Mouse (Mus musculus) forebrain, embryonic 13.5 days (tissue): ENCODE results near the gene Mettl7a2. TPM values are rescaled to one million over a fixed set of nuclear protein-coding genes. Genes with fewer than 3 reads are reported as not detected.

Source experiments
- ATAC-seq: fragments of 200-750 bp; cut with Nextera tagmentation; 2 replicates; pipeline ENCODE4 v1.8.0; 2017
- H3K27ac ChIP-seq: fragments of 300-500 bp; sonication (generic); 2 replicates; pipeline ENCODE4 v1.5.1; 2015; ENCODE audit warnings: inconsistent platforms, mild to moderate bottlenecking, moderate library complexity
- H3K27me3 ChIP-seq: fragments of 300-500 bp; sonication (generic); 2 replicates; pipeline ENCODE4 v1.6.1; 2015; ENCODE audit warnings: mild to moderate bottlenecking, inconsistent platforms
- H3K36me3 ChIP-seq: fragments of 300-500 bp; sonication (generic); 2 replicates; pipeline ENCODE4 v1.6.1; 2015; ENCODE audit warnings: mild to moderate bottlenecking, inconsistent platforms; ENCODE audit not compliant: poor library complexity, severe bottlenecking
- H3K4me1 ChIP-seq: fragments of 300-500 bp; sonication (generic); 2 replicates; pipeline ENCODE4 v1.6.1; 2015; ENCODE audit warnings: inconsistent platforms
- H3K4me2 ChIP-seq: fragments of 300-500 bp; sonication (generic); 2 replicates; pipeline ENCODE4 v1.6.1; 2015; ENCODE audit warnings: inconsistent platforms, mild to moderate bottlenecking, moderate library complexity
- H3K4me3 ChIP-seq: fragments of 300-500 bp; sonication (generic); 2 replicates; pipeline ENCODE4 v1.5.1; 2015; ENCODE audit warnings: mild to moderate bottlenecking, inconsistent platforms
- H3K9ac ChIP-seq: fragments of 300-500 bp; sonication (generic); 2 replicates; pipeline ENCODE4 v1.6.1; 2015; ENCODE audit warnings: mild to moderate bottlenecking, inconsistent platforms
- H3K9me3 ChIP-seq: fragments of 300-500 bp; sonication (generic); replicated peaks from 2 replicates; pipeline ENCODE4 v1.6.1; 2016; ENCODE audit warnings: inconsistent platforms
- WGBS: fragments of 180-500 bp; shearing (Covaris S2); methylation state at CpG from one replicate; pipeline ENCODE4 v1.1.7; 2015; 5-methylcytosine and 5-hydroxymethylcytosine counted together
- polyA plus RNA-seq: library from polyadenylated mRNA; unstranded; fragments of >200 nt; fragmentation: Nextera tagmentation; extraction: Ambion mirVana; gene quantifications from 2 replicates; pipeline ENCODE4 v1.2.1, GENCODE M21; 2015

Gene Mettl7a2
- polyA plus RNA-seq, 1 experiment from 2014 or later = not detected

- no peaks in the 10 kb centered on the region for H3K27me3 ChIP-seq
- WGBS = 93% methylated on average over 17 of the region's 17 CpGs
- no peaks in the 10 kb centered on the region for H3K9me3 ChIP-seq
- H3K4me1 ChIP-seq = no peaks in the 10 kb centered on the region
- H3K27ac ChIP-seq = no peak overlapping the region
- no peak overlapping the region for H3K4me3 ChIP-seq
- no peak overlapping the region for H3K9ac ChIP-seq
- H3K36me3 ChIP-seq = peaks cover 4% of the 10 kb centered on the region
- H3K4me2 ChIP-seq = no peak overlapping the region
- no peak for ATAC-seq
Observed at GRCm38 (mm10) chr15:100387544-100388223, 34.7 kb downstream of the Mettl7a2 start.

- H3K9me3 ChIP-seq = no peaks in the 10 kb centered on the region
- WGBS = 94% methylated on average over 13 of the region's 16 CpGs
- no peak for ATAC-seq
Observed at GRCm38 (mm10) chr15:100388224-100388835, 35.3 kb downstream of the Mettl7a2 start.

GRCm38 (mm10) chr15:100388886-100389285 is 35.9 kb downstream of the Mettl7a2 start:
- Histone ChIP-seq H3K4me3 (no peak overlapping the region), H3K27me3 (no peaks in the 10 kb centered on the region), H3K36me3 (peaks cover 16% of the 10 kb centered on the region), H3K9me3 (no peaks in the 10 kb centered on the region), H3K9ac (no peak overlapping the region), H3K27ac (no peak overlapping the region), H3K4me2 (no peak overlapping the region), H3K4me1 (no peaks in the 10 kb centered on the region)
- WGBS = 59% methylated on average over 9 of the region's 9 CpGs
- ATAC-seq = no peak

More at GRCm38 (mm10) chr15:100388224-100388835, 35.3 kb downstream of the Mettl7a2 start:
- Histone ChIP-seq H3K4me1 (no peaks in the 10 kb centered on the region), H3K36me3 (peaks cover 11% of the 10 kb centered on the region), H3K27ac (no peak overlapping the region), H3K9ac (no peak overlapping the region), H3K4me2 (no peak overlapping the region), H3K4me3 (no peak overlapping the region), H3K27me3 (no peaks in the 10 kb centered on the region)

- Histone ChIP-seq H3K27me3 (no peaks in the 10 kb centered on the region), H3K36me3 (peaks cover 38% of the 10 kb centered on the region), H3K9ac (no peak overlapping the region), H3K4me3 (no peak overlapping the region), H3K9me3 (no peaks in the 10 kb centered on the region), H3K27ac (no peak overlapping the region), H3K4me2 (no peak overlapping the region), H3K4me1 (no peaks in the 10 kb centered on the region)
- 87% methylated on average over 7 of the region's 7 CpGs for WGBS
- ATAC-seq = no peak
Observed at GRCm38 (mm10) chr15:100391066-100391465, 38.1 kb downstream of the Mettl7a2 start.

- Histone ChIP-seq H3K9me3 (no peaks in the 10 kb centered on the region), H3K9ac (no peak overlapping the region), H3K4me2 (no peak overlapping the region), H3K36me3 (peaks cover 43% of the 10 kb centered on the region), H3K27me3 (no peaks in the 10 kb centered on the region), H3K4me3 (no peak overlapping the region), H3K27ac (no peak overlapping the region), H3K4me1 (no peaks in the 10 kb centered on the region)
- ATAC-seq = no peak
- WGBS = 94% methylated on average over 7 of the region's 7 CpGs
Observed at GRCm38 (mm10) chr15:100391599-100391998, 38.6 kb downstream of the Mettl7a2 start.

GRCm38 (mm10) chr15:100393016-100393415 is 40.0 kb downstream of the Mettl7a2 start:
- no peaks in the 10 kb centered on the region for H3K9me3 ChIP-seq
- no peak overlapping the region for H3K27ac ChIP-seq
- no peaks in the 10 kb centered on the region for H3K27me3 ChIP-seq
- ATAC-seq = no peak
- H3K36me3 ChIP-seq = peaks cover 58% of the 10 kb centered on the region
- no peak overlapping the region for H3K9ac ChIP-seq
- 87% methylated on average over 11 of the region's 11 CpGs for WGBS
- no peak overlapping the region for H3K4me2 ChIP-seq
- no peaks in the 10 kb centered on the region for H3K4me1 ChIP-seq
- H3K4me3 ChIP-seq = no peak overlapping the region

- no peak for ATAC-seq
- Histone ChIP-seq H3K27ac (no peak overlapping the region), H3K4me1 (no peaks in the 10 kb centered on the region), H3K4me2 (no peak overlapping the region), H3K36me3 (peaks cover 82% of the 10 kb centered on the region), H3K9ac (no peak overlapping the region), H3K27me3 (no peaks in the 10 kb centered on the region), H3K9me3 (no peaks in the 10 kb centered on the region), H3K4me3 (no peak overlapping the region)
- 100% methylated on average over 3 of the region's 3 CpGs for WGBS
Observed at GRCm38 (mm10) chr15:100395561-100395960, 42.6 kb downstream of the Mettl7a2 start.

GRCm38 (mm10) chr15:100400592-100401250 is 47.7 kb downstream of the Mettl7a2 start:
- WGBS = 87% methylated on average over 16 of the region's 16 CpGs
- H3K9me3 ChIP-seq = no peaks in the 10 kb centered on the region
- H3K9ac ChIP-seq = no peak overlapping the region
- no peaks in the 10 kb centered on the region for H3K27me3 ChIP-seq
- no peak overlapping the region for H3K4me3 ChIP-seq
- H3K36me3 ChIP-seq = peaks cover 98% of the 10 kb centered on the region
- no peak overlapping the region for H3K27ac ChIP-seq
- no peak for ATAC-seq
- H3K4me2 ChIP-seq = no peak overlapping the region
- H3K4me1 ChIP-seq = no peaks in the 10 kb centered on the region

GRCm38 (mm10) chr15:100401811-100402210 is 48.8 kb downstream of the Mettl7a2 start:
- no peak overlapping the region for H3K27ac ChIP-seq
- no peak overlapping the region for H3K4me3 ChIP-seq
- no peaks in the 10 kb centered on the region for H3K9me3 ChIP-seq
- H3K4me1 ChIP-seq = no peaks in the 10 kb centered on the region
- WGBS = 97% methylated on average over 4 of the region's 4 CpGs
- no peak for ATAC-seq
- H3K36me3 ChIP-seq = peaks cover 94% of the 10 kb centered on the region
- H3K27me3 ChIP-seq = no peaks in the 10 kb centered on the region
- H3K4me2 ChIP-seq = no peak overlapping the region
- H3K9ac ChIP-seq = no peak overlapping the region

GRCm38 (mm10) chr15:100402347-100402746 is 49.3 kb downstream of the Mettl7a2 start:
- ATAC-seq = no peak
- WGBS = 93% methylated on average over 14 of the region's 14 CpGs
- Histone ChIP-seq H3K9me3 (no peaks in the 10 kb centered on the region), H3K27me3 (no peaks in the 10 kb centered on the region), H3K4me2 (no peak overlapping the region), H3K9ac (no peak overlapping the region), H3K36me3 (peaks cover 92% of the 10 kb centered on the region), H3K4me3 (no peak overlapping the region), H3K4me1 (no peaks in the 10 kb centered on the region), H3K27ac (no peak overlapping the region)

- H3K27ac ChIP-seq = no peak overlapping the region
- no peak overlapping the region for H3K4me3 ChIP-seq
- H3K9me3 ChIP-seq = no peaks in the 10 kb centered on the region
- no peak overlapping the region for H3K9ac ChIP-seq
- 89% methylated on average over 4 of the region's 4 CpGs for WGBS
- peaks cover 92% of the 10 kb centered on the region for H3K36me3 ChIP-seq
- no peaks in the 10 kb centered on the region for H3K4me1 ChIP-seq
- no peak overlapping the region for H3K4me2 ChIP-seq
- H3K27me3 ChIP-seq = no peaks in the 10 kb centered on the region
- ATAC-seq = no peak
Observed at GRCm38 (mm10) chr15:100402798-100403197, 49.8 kb downstream of the Mettl7a2 start.

GRCm38 (mm10) chr15:100403318-100404000 is 50.5 kb downstream of the Mettl7a2 start:
- no peaks in the 10 kb centered on the region for H3K27me3 ChIP-seq
- H3K9ac ChIP-seq = no peak overlapping the region
- H3K27ac ChIP-seq = no peak overlapping the region
- no peak overlapping the region for H3K4me2 ChIP-seq
- H3K4me1 ChIP-seq = no peaks in the 10 kb centered on the region
- no peak for ATAC-seq
- no peak overlapping the region for H3K4me3 ChIP-seq
- no peaks in the 10 kb centered on the region for H3K9me3 ChIP-seq
- 93% methylated on average over 16 of the region's 16 CpGs for WGBS
- peaks cover 92% of the 10 kb centered on the region for H3K36me3 ChIP-seq
